Mouse (Mus musculus) urinary bladder, adult 2 months (tissue): ENCODE results near the gene Ubn1. TPM values are rescaled to one million over a fixed set of nuclear protein-coding genes. Genes with fewer than 3 reads are reported as not detected.
A peak's percentile ranks its signal among the peaks of the same experiment; 100 is the strongest.

Source experiments
- DNase-seq: peaks from one replicate; pipeline ENCODE4 v3.0.0; 2022; ENCODE audit warnings: low spot score
- polyA plus RNA-seq: library from polyadenylated mRNA; depleted of rRNA; stranded (reverse); fragments of >200 nt; gene quantifications from 2 replicates; pipeline ENCODE4 v1.2.3, GENCODE M21; 2012; rRNA removed

The Ubn1 gene
- 32.5 and 33.1 TPM in 2 replicates for polyA plus RNA-seq

GRCm38 (mm10) chr16:5049774-5050234 is at the start of gene Ubn1, which contains the start of gene Glyr1:
Ubn1 (plus strand) TSS chr16:5050057.
Glyr1 (minus strand) TSS chr16:5049863.
- peak; percentile 95 for DNase-seq

DNA sequence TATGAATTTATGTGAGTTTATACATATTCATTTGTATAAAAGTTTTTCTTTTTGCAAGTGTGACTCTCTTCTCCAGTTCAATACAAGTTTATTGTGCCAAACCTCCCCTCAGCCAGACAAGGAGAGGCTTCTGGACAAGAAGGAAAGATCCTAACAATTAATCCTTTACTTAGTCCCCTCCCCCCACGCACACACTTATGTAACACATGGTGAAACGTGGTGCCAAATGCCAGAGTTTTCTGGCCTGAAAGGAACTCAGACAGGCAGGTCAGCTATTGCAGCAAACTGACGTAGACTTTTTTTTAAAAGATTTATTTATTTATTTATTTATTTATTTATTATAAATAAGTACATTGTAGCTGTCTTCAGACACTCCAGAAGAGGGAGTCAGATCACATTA is 49.2 kb upstream of the Ubn1 start:
- no peak for DNase-seq

DNA sequence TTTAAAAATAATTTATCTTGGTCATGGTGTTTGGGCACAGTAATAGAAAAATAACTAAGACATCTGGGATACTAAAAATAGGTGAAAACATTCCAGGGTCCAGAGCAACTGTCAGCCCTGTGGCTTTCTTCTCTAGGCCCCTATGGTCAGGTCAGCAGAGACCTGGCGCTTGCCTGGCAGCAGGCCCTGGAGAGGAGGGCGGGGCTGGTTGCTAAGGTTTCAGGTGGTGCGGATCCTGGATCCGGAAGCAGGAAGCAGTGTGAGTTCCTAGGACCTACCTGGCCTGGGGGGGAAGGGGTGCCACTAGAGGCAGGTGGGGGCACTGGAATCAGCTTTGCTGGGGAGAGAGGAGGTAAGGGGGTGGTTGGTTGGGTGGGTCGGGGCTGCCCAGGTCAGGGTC is 42.8 kb upstream of the Ubn1 start, which contains the start of gene Smim22:
Smim22 (plus strand) TSS at position 222 of the 400 bp plus-strand sequence.
- DNase-seq, result no peak

GRCm38 (mm10) chr16:5007492-5007891 is 42.4 kb upstream of the Ubn1 start:
- DNase-seq, result no peak

DNA sequence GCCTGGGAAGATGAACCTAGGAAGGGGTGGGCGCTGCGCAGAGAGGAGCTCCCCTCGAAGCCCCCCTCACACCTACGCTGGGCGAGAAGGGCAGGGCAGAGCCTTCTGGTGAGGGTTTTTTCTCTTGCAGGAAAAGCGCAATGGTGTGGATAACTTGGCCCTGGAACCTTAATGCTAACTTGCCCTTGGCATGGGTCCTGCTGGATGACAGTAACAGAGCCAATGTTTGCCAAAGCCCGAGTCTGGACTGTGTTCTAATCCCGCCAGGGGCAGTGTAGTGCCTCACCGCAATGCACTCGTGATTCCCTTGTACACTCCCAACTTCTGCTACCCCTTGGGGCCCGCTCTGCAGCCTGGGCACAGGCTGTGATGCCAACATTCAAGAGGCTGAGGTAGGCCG is 41.8 kb upstream of the Ubn1 start:
- DNase-seq, result no peak

DNA sequence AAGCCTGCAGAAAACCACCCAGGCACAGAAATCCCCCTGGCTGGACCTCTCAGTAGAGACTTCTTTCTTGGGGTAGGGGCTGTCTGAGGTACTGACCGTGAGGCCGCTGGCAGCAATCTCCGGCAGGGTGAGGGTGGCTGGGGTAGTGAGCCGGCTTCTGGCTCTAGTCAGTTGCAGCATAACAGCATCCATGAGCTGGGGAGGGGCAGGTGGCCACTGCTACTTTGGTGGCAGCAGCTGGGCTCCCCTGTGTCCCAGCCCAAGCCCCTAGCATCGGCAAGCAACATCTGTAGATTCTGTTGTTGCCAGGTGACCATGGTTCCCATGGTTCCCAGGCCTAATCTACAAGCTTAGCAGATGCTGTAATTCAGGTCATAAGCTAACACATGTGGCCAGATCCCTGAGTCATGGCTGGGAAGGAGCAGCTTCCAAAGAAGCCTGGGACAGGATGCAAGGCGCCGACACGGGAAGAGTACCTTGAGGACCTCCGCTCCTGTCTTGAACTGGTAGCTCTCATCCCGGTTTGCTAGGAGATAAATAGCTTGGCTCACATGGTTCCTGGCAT is 39.4 kb upstream of the Ubn1 start:
- no peak for DNase-seq

DNA sequence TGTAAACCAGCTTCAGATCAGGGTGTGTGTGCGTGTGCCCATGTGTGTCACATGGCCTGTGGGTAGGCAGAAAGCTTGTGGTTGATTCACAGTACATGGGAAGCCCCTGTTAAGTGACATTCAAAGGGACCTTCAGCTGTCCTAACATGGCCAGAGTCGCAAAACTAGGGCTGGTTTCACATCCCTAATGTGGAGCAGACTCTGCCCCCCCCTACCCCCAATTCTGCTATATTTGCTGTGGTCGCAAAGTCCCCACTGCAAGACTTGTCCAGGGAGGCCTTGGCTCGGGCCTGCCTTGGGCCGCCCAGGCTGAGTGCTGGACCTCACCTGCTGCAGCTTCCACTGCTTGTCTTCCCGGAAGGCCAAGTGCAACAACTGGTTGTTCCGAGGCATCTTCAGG is 38.6 kb upstream of the Ubn1 start:
- DNase-seq, result no peak

DNA sequence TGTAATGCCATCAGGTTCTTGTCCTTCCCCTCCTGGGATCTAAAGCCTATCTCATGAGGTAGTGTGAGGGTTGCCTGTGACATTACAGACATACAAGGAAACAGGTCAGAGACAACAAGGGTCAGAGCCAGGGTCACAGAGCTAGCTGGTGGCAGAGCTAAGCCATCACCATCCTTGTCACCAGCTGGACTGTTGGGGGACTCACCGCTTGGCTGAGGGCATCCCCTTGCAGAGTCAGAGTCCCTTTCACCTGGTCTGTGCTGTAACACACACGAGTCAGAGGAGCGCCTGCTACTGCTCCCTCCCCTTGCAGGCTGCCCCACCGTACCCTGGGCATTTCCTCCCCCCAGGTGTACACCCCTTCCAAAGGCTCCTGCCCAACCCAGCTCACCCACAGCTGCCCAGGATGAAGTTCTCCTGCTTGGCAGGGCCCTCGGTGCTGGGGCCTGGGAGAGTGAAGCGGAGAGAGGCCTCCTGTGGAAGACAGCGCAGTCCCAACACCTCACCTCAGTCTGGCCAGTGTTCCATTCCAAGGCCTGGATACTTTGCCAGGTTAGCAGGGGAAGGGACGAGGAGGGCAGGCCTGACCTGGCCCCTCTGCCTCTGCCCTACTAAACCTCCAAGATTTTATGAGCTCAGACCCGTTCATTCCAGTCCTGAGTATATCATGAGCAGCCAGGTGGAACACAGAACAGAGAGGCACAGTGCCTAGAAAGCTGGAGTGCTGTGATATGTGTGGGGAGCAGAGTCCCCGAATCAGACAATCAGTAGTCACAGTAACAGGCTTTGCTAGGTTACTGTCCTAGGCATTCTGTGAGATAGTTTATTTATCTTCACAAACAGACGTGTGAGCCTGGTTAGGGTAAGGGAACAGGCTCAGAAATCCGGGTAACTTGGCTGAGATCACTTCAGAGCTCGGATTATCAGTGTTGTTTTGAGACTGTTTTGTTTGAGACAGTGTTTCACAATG is 37.5 kb upstream of the Ubn1 start:
- no peak for DNase-seq

GRCm38 (mm10) chr16:5013054-5013838 is 36.6 kb upstream of the Ubn1 start, which contains the start of gene Rogdi:
Rogdi (minus strand) TSS chr16:5013553.
- peak; percentile 86 for DNase-seq

- DNase-seq, result no peak
These were observed 35.3 kb upstream of the Ubn1 start for GRCm38 (mm10) chr16:5014578-5014977.

DNA sequence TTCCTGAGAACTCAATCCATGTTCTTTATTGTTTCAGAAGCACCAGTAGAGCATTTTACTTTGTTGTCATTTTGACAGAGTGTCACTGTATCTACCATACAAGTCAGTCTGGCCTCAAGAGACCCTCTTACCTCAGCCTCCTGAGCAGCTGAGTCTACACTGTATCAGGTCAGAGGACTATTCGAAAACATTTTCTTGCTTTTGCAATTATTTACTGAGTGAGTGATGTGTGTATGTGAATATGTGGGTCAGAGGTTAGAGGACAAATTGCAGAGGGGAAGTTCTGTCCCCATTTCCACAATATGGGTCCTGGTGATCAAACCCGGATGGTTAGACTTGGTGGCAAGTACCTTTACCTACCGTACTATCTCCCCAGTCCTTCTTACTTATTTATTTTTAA is 25.8 kb upstream of the Ubn1 start:
- no peak for DNase-seq

GRCm38 (mm10) chr16:5029847-5030246 is 20.0 kb upstream of the Ubn1 start:
- no peak for DNase-seq

DNA sequence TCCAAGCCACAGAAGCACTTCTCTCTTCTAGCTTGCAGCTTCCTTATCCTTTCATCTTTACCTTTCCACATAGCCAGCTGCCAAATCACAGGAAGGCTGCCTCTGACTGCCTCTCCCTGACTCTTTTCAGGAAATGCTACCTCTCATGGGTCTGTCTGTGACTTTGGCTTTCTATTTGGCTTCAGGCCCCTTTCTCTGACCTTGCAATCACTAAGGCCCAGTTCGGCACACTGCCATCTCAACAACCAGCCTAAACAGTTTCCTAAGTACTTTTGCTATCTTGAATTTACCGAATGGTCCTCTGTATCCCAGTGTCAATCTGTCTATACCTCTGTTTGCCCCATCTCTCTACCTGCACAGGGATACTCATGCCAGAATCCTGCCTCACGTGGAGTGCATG is 14.3 kb upstream of the Ubn1 start:
- DNase-seq, result no peak

DNA sequence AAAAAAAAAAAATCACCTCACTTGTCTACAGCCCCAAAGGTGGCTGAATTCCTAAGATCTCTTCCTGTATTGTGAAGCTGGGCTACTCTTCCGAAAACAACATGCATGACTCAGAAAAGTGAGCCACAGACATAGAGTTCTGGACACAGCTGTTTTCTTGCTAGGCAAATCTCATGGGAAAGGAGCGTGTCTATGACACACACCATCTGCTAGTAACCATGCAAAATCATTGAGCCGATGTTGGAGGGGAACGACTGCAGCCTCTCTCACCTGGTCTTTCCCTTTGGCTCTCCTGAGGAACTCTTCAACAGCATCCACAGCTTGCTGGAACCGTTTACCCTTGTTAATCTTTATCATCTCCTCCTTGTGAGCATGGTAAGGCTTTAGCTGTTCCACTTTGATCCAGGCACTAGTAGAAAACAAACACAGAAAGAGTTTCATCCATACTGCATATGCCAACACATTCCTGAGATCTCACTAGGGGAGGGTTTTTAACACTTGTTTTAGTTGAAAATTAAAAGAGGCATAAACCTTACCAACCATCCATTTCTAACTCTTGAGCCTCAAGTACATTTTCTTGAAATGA is 13.1 kb upstream of the Ubn1 start:
- DNase-seq, result no peak

GRCm38 (mm10) chr16:5045322-5045721 is 4.5 kb upstream of the Ubn1 start:
- DNase-seq, result no peak

- no peak for DNase-seq
These were observed 579 bp upstream of the Ubn1 start for GRCm38 (mm10) chr16:5049182-5049773.

GRCm38 (mm10) chr16:5050251-5051110 is 624 bp downstream of the Ubn1 start:
- no peak for DNase-seq

GRCm38 (mm10) chr16:5058114-5058513 is 8.3 kb downstream of the Ubn1 start:
- no peak for DNase-seq

DNA sequence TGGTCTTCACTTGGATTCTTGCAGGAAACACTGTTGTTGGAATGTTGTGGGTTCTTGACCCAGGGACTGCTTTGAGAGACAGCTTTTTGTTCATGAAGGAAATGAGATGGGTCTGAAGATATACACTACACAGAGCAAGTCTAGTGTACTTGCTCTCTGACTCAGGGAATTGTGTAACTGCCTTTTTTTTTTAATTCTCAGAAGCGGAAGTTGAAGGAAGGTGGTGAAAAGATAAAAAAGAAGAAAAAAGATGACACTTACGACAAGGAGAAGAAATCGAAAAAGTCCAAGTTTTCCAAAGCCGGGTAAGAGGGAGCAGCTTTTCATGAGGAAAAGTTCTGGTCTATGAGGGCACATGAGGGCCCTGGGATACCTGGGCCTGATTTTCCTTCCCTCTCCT is 13.6 kb downstream of the Ubn1 start:
- no peak for DNase-seq

DNA sequence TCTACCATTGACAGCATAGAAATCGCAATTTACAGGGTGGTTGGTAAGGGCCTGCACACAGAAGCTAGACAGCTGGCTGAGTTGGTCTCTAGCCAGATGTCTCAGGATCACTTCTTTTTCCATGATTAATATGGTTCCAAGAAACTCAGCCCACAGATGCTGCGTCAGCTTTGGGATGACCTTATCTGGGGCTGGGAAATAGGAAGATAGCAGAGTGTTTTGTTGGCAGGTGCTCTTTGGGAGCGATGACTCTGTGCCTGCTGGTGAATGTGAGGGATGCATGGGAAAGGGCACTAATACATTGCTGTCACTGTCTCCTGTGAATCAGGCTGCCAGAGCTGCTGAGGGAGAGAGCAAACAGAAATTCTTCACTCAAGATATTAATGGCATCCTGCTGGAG is 20.5 kb downstream of the Ubn1 start:
- DNase-seq, result no peak
